Mouse (Mus musculus): Measurements from ENCODE around the gene Polrmt.

GRCm38 (mm10) chr10:79779193-79779592 lies 32.8 kb upstream of the Polrmt start:
- no peak for TF ChIP-seq CTCF (IDR thresholded peaks at IDR 0.05; ENCODE audit: low read depth)
- no peak for TF ChIP-seq EP300 (IDR thresholded peaks at IDR 0.05; ENCODE audit: low read depth)
